Mouse (Mus musculus) embryonic facial prominence, embryonic 12.5 days (tissue): ENCODE data around the gene 5330417H12Rik. TPM values are rescaled to one million over a fixed set of nuclear protein-coding genes. Genes with fewer than 3 reads are reported as not detected.

Source experiments
- ATAC-seq: fragments of 200-750 bp; cut with Nextera tagmentation; 2 replicates; pipeline ENCODE4 v1.8.0; 2017; ENCODE audit not compliant: insufficient number of reproducible peaks, insufficient read depth, low FRiP score, low TSS enrichment
- H3K27ac ChIP-seq: fragments of 300-500 bp; sonication (generic); 2 replicates; pipeline ENCODE4 v1.5.1; 2016; ENCODE audit warnings: mild to moderate bottlenecking
- H3K27me3 ChIP-seq: fragments of 300-500 bp; sonication (generic); 2 replicates; pipeline ENCODE4 v1.6.1; 2016; ENCODE audit warnings: mild to moderate bottlenecking, moderate library complexity
- H3K36me3 ChIP-seq: fragments of 300-500 bp; sonication (generic); 2 replicates; pipeline ENCODE4 v1.6.1; 2016; ENCODE audit warnings: mild to moderate bottlenecking
- H3K4me1 ChIP-seq: fragments of 300-500 bp; sonication (generic); 2 replicates; pipeline ENCODE4 v1.6.1; 2016
- H3K4me2 ChIP-seq: fragments of 300-500 bp; sonication (generic); replicated peaks from 2 replicates; pipeline ENCODE4 v1.6.1; 2016; ENCODE audit warnings: mild to moderate bottlenecking, moderate library complexity
- H3K4me3 ChIP-seq: fragments of 300-500 bp; sonication (generic); 2 replicates; pipeline ENCODE4 v1.5.1; 2016; ENCODE audit warnings: mild to moderate bottlenecking
- H3K9ac ChIP-seq: fragments of 300-500 bp; sonication (generic); 2 replicates; pipeline ENCODE4 v1.6.1; 2016; ENCODE audit warnings: mild to moderate bottlenecking, moderate library complexity
- H3K9me3 ChIP-seq: fragments of 300-500 bp; sonication (generic); 2 replicates; pipeline ENCODE4 v1.6.1; 2016; ENCODE audit warnings: mild to moderate bottlenecking, moderate library complexity
- WGBS: fragments of 180-500 bp; shearing (Covaris S2); methylation state at CpG from one replicate; pipeline ENCODE4 v1.1.7; 2016; 5-methylcytosine and 5-hydroxymethylcytosine counted together
- polyA plus RNA-seq: library from polyadenylated mRNA; unstranded; fragments of >200 nt; fragmentation: Nextera tagmentation; extraction: Ambion mirVana; gene quantifications from 2 replicates; pipeline ENCODE4 v1.2.1, GENCODE M21; 2016

5330417H12Rik gene
- 0.19 and 0.23 TPM in 2 replicates for polyA plus RNA-seq

- Histone ChIP-seq H3K4me3 (no peak within 1 kb of the TSS), H3K36me3 (no peaks in the 10 kb centered on the region), H3K27me3 (no peaks in the 10 kb centered on the region), H3K27ac (no peak within 1 kb of the TSS), H3K9ac (no peak within 1 kb of the TSS), H3K4me1 (0 out of 2 replicates have a peak, but pooled peaks cover under 1% of the 10 kb centered on the region), H3K4me2 (no peak within 1 kb of the TSS), H3K9me3 (no peaks in the 10 kb centered on the region)
- 86% methylated on average over 2 of the region's 2 CpGs for WGBS
- no peak for ATAC-seq
Measured at GRCm38 (mm10) chr7:107625061-107625460, at the start of gene 5330417H12Rik. 5330417H12Rik (minus strand) TSS chr7:107625161.

- Histone ChIP-seq H3K9me3 (no peaks in the 10 kb centered on the region), H3K36me3 (peaks cover 3% of the 10 kb centered on the region; the same call in 1 of the 2 replicates), H3K27ac (no peak overlapping the region), H3K4me1 (peaks cover 45% of the 10 kb centered on the region), H3K4me3 (no peak overlapping the region), H3K9ac (no peak overlapping the region), H3K27me3 (no peaks in the 10 kb centered on the region), H3K4me2 (no peak overlapping the region)
- 79% methylated on average over 5 of the region's 5 CpGs for WGBS
- ATAC-seq: no peak
Measured at GRCm38 (mm10) chr7:107668514-107668913, 43.6 kb upstream of the 5330417H12Rik start.

GRCm38 (mm10) chr7:107666262-107666902, 41.4 kb upstream of the 5330417H12Rik start:
- ATAC-seq: no peak
- Histone ChIP-seq H3K4me3 (peak overlapping the region; percentile 50), H3K9ac (peak overlapping the region; percentile 65), H3K4me2 (peak overlapping the region; percentile 72), H3K27ac (peak overlapping the region; percentile 97), H3K4me1 (peaks cover 64% of the 10 kb centered on the region), H3K27me3 (no peaks in the 10 kb centered on the region), H3K9me3 (no peaks in the 10 kb centered on the region), H3K36me3 (peaks cover 3% of the 10 kb centered on the region; the same call in 1 of the 2 replicates)
- WGBS: 19% methylated on average over 13 of the region's 13 CpGs

- Histone ChIP-seq H3K36me3 (peaks cover 3% of the 10 kb centered on the region; the same call in 1 of the 2 replicates), H3K9me3 (no peaks in the 10 kb centered on the region), H3K27ac (peak overlapping the region; percentile 97), H3K27me3 (no peaks in the 10 kb centered on the region), H3K9ac (peak overlapping the region; percentile 65), H3K4me1 (peaks cover 65% of the 10 kb centered on the region), H3K4me3 (peak overlapping the region; percentile 50), H3K4me2 (peak overlapping the region; percentile 72)
- ATAC-seq: peak; percentile 22; the same call in 1 of the 2 replicates
- 7% methylated on average over 9 of the region's 9 CpGs for WGBS
Measured at GRCm38 (mm10) chr7:107665586-107666261, 40.8 kb upstream of the 5330417H12Rik start.

GRCm38 (mm10) chr7:107665221-107665585, 40.2 kb upstream of the 5330417H12Rik start:
- Histone ChIP-seq H3K36me3 (no peaks in the 10 kb centered on the region), H3K9ac (peak overlapping the region; percentile 65), H3K9me3 (no peaks in the 10 kb centered on the region), H3K4me3 (peak overlapping the region; percentile 50), H3K27me3 (no peaks in the 10 kb centered on the region), H3K4me1 (peaks cover 65% of the 10 kb centered on the region), H3K27ac (peak overlapping the region; percentile 97), H3K4me2 (peak overlapping the region; percentile 72)
- WGBS: 8% methylated on average over 4 of the region's 4 CpGs
- peak; percentile 12; the same call in 1 of the 2 replicates for ATAC-seq

- H3K4me3 ChIP-seq: 0 out of 2 replicates have a peak overlapping the region, but pooled peaks have one; percentile 50
- no peaks in the 10 kb centered on the region for H3K9me3 ChIP-seq
- no peaks in the 10 kb centered on the region for H3K36me3 ChIP-seq
- WGBS: 17% methylated on average over 8 of the region's 8 CpGs
- peak overlapping the region; percentile 97 for H3K27ac ChIP-seq
- peak overlapping the region; percentile 72 for H3K4me2 ChIP-seq
- H3K4me1 ChIP-seq: peaks cover 65% of the 10 kb centered on the region
- no peaks in the 10 kb centered on the region for H3K27me3 ChIP-seq
- no peak overlapping the region for H3K9ac ChIP-seq
- ATAC-seq: peak; percentile 47
Measured at GRCm38 (mm10) chr7:107664063-107665056, 39.4 kb upstream of the 5330417H12Rik start.

- Histone ChIP-seq H3K27ac (peak overlapping the region; percentile 97), H3K4me1 (peaks cover 62% of the 10 kb centered on the region), H3K4me2 (no peak overlapping the region), H3K9ac (no peak overlapping the region), H3K9me3 (no peaks in the 10 kb centered on the region), H3K4me3 (no peak overlapping the region), H3K27me3 (no peaks in the 10 kb centered on the region), H3K36me3 (no peaks in the 10 kb centered on the region)
- no peak for ATAC-seq
- 74% methylated on average over 6 of the region's 6 CpGs for WGBS
Measured at GRCm38 (mm10) chr7:107663621-107664020, 38.7 kb upstream of the 5330417H12Rik start.

- Histone ChIP-seq H3K36me3 (no peaks in the 10 kb centered on the region), H3K4me3 (no peak overlapping the region), H3K9ac (0 out of 2 replicates have a peak overlapping the region, but pooled peaks have one; percentile 27), H3K27me3 (no peaks in the 10 kb centered on the region), H3K4me1 (peaks cover 45% of the 10 kb centered on the region), H3K9me3 (no peaks in the 10 kb centered on the region), H3K4me2 (no peak overlapping the region), H3K27ac (peak overlapping the region; percentile 54; the same call in 1 of the 2 replicates)
- no peak for ATAC-seq
- 49% methylated on average over 5 of the region's 5 CpGs for WGBS
Measured at GRCm38 (mm10) chr7:107661843-107662281, 36.9 kb upstream of the 5330417H12Rik start.

- no peaks in the 10 kb centered on the region for H3K36me3 ChIP-seq
- no peak for ATAC-seq
- WGBS: 15% methylated on average over 8 of the region's 8 CpGs
- no peak overlapping the region for H3K4me3 ChIP-seq
- no peaks in the 10 kb centered on the region for H3K9me3 ChIP-seq
- peak overlapping the region; percentile 54; the same call in 1 of the 2 replicates for H3K27ac ChIP-seq
- H3K4me2 ChIP-seq: no peak overlapping the region
- H3K4me1 ChIP-seq: peaks cover 40% of the 10 kb centered on the region
- H3K27me3 ChIP-seq: no peaks in the 10 kb centered on the region
- H3K9ac ChIP-seq: 0 out of 2 replicates have a peak overlapping the region, but pooled peaks have one; percentile 27
Measured at GRCm38 (mm10) chr7:107661189-107661842, 36.4 kb upstream of the 5330417H12Rik start.

GRCm38 (mm10) chr7:107659186-107659918, 34.4 kb upstream of the 5330417H12Rik start:
- Histone ChIP-seq H3K4me2 (no peak overlapping the region), H3K4me1 (peaks cover 28% of the 10 kb centered on the region), H3K36me3 (no peaks in the 10 kb centered on the region), H3K27ac (no peak overlapping the region), H3K4me3 (no peak overlapping the region), H3K9me3 (no peaks in the 10 kb centered on the region), H3K27me3 (no peaks in the 10 kb centered on the region), H3K9ac (no peak overlapping the region)
- no peak for ATAC-seq
- WGBS: 81% methylated on average over 8 of the region's 8 CpGs
